Mouse (Mus musculus): ENCODE data around the gene Syngr3. TPM values are rescaled to one million over a fixed set of nuclear protein-coding genes. Genes with fewer than 3 reads are reported as not detected.
"Not testable (repeated sequence)": the region's sequence is repeated elsewhere in the genome, so short reads cannot be mapped to it uniquely, and the experiment has no call there.

The Syngr3 gene
- polyA plus RNA-seq, 1 experiment from 2014 or later: 1.0 TPM

DNA sequence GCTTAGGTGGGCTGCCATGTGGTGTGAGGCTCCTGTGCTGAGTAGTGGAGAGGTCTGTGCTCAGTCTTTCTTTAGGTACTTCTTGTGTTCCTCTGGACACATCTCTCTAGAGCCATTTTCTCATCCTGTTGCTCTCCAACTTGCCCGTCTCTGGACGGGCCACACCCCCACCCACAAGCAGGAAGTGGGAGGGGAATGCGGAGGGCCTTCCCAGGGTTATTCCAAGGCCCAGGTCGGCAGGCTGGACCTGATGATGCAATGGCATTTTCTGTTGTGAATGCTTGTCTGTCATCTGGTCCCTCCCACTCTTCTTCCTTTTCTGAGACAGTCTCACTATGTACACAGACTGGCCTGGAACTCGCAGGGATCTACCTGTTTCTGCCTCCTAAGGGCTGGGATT is 17.6 kb downstream of the Syngr3 start:
- H3K27me3 ChIP-seq (replicated peaks): no peaks in the 10 kb centered on the region
- WGBS: 25% methylated on average over 5 of the region's 5 CpGs
- H3K27ac ChIP-seq (ENCODE audit: poor library complexity, severe bottlenecking): no peak overlapping the region
- H3K9me3 ChIP-seq (replicated peaks): no peaks in the 10 kb centered on the region
- H3K36me3 ChIP-seq: peaks cover 9% of the 10 kb centered on the region
- H3K9ac ChIP-seq: no peak overlapping the region
- peak overlapping the region; percentile 26 for H3K4me2 ChIP-seq
- no peak overlapping the region for H3K4me3 ChIP-seq
- H3K4me1 ChIP-seq (replicated peaks): peaks cover 55% of the 10 kb centered on the region
- ATAC-seq (ENCODE audit: insufficient number of reproducible peaks, low FRiP score): no peak

DNA sequence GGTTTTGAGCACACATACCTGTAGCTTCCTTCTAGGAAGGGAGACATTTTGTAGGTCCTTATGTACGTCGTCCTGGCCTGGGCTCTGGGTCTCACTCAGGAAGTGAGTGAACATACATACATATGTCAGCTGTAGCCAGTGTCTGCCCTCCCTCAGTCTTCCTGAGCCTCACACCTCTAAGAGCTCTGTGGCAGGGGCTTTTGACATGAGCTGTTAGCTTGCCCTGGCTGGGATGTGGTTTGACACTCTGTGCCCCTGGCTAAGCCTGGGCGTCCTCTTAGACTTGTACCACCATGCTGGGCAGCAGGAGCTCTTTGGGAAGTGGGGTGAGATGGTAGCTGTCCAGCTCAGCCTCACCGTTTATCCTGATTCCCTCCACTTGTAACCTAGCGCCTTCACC is 18.4 kb downstream of the Syngr3 start:
- 65% methylated on average over 5 of the region's 5 CpGs for WGBS

DNA sequence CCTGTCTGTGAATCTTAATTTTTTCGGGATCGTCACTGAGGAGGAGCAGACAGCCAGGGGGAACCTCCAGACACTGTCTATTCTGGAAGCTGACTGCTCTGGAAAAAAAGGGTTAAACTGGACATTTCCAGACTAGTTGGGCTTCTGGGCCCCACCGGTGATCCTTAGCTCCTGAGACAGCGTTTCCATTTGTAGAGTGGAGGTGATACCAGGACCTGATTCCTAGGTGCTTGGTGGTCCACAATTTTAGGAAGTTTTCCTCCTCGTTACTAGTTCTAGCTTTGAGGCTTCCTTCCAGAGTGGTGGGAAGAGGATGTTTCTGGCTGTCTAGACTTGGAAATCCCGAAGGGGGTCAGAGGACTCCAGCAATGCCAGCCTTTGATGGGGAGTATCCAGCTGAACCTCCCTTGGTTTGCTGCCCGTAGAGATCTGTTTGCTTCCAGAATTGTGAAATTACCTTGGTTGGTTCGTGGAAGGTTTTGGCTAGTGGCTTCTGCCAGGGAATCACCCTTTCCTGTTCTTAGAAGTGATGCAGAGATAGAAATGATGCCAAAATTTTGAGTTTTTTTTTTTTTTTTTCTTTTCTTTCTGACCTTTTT is 19.4 kb downstream of the Syngr3 start:
- 12% methylated on average over 8 of the region's 8 CpGs for WGBS
- H3K4me3 ChIP-seq: peak overlapping the region; percentile 97
- H3K27ac ChIP-seq (ENCODE audit: poor library complexity, severe bottlenecking): peak overlapping the region; percentile 84
- no peaks in the 10 kb centered on the region; the same call in 1 of the 2 replicates for H3K27me3 ChIP-seq (replicated peaks)
- ATAC-seq (ENCODE audit: insufficient number of reproducible peaks, low FRiP score): no peak
- peak overlapping the region; percentile 90 for H3K4me2 ChIP-seq
- no peaks in the 10 kb centered on the region for H3K9me3 ChIP-seq (replicated peaks)
- H3K36me3 ChIP-seq: no peaks in the 10 kb centered on the region
- H3K4me1 ChIP-seq (replicated peaks): peaks cover 47% of the 10 kb centered on the region
- peak overlapping the region; percentile 98 for H3K9ac ChIP-seq

More for the DNA sequence above, 18.4 kb downstream of the Syngr3 start:
- Histone ChIP-seq H3K27me3 (replicated peaks) (no peaks in the 10 kb centered on the region), H3K4me2 (peak overlapping the region; percentile 90), H3K9me3 (replicated peaks) (no peaks in the 10 kb centered on the region), H3K36me3 (peaks cover under 1% of the 10 kb centered on the region), H3K27ac (ENCODE audit: poor library complexity, severe bottlenecking) (no peak overlapping the region; the same call in 1 of the 2 replicates), H3K4me3 (peak overlapping the region; percentile 97; the same call in 1 of the 2 replicates), H3K4me1 (replicated peaks) (peaks cover 55% of the 10 kb centered on the region), H3K9ac (peak overlapping the region; percentile 98; the same call in 1 of the 2 replicates)
- no peak for ATAC-seq (ENCODE audit: insufficient number of reproducible peaks, low FRiP score)

- Histone ChIP-seq H3K4me3 (peak within 1 kb of the TSS; percentile 97), H3K4me2 (peak within 1 kb of the TSS; percentile 90), H3K36me3 (no peaks in the 10 kb centered on the region), H3K27ac (ENCODE audit: poor library complexity, severe bottlenecking) (peak within 1 kb of the TSS; percentile 84), H3K27me3 (replicated peaks) (no peaks in the 10 kb centered on the region; the same call in 1 of the 2 replicates), H3K9ac (peak within 1 kb of the TSS; percentile 98), H3K9me3 (replicated peaks) (no peaks in the 10 kb centered on the region), H3K4me1 (replicated peaks) (peaks cover 47% of the 10 kb centered on the region)
- under 1% methylated on average over 75 of the region's 80 CpGs for WGBS
- ATAC-seq (ENCODE audit: insufficient number of reproducible peaks, low FRiP score): peak; percentile 98
Measured at GRCm38 (mm10) chr17:24669545-24670245, 20.1 kb downstream of the Syngr3 start, which contains the start of gene Zfp598. Zfp598 (plus strand) TSS chr17:24669687.

DNA sequence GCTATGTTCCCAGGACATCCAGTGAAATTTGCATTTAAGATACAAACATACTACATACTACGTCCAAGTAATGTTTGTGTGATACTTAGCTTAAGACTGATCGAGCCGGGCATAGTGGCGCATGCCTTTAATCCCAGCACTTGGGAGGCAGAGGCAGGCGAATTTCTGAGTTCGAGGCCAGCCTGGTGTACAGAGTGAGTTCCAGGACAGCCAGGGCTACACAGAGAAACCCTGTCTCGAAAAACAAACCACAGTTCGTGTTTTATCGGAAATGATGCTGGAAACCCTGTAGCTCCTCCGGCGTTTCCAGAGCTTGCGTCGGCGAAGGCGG is 20.6 kb downstream of the Syngr3 start:
- ATAC-seq (ENCODE audit: insufficient number of reproducible peaks, low FRiP score); H3K36me3 ChIP-seq; H3K9me3 ChIP-seq (replicated peaks); H3K27me3 ChIP-seq (replicated peaks): not testable (repeated sequence)
- Histone ChIP-seq H3K4me1 (replicated peaks) (peaks cover 43% of the 10 kb centered on the region), H3K9ac (peak overlapping the region; percentile 98), H3K4me2 (peak overlapping the region; percentile 90), H3K27ac (ENCODE audit: poor library complexity, severe bottlenecking) (peak overlapping the region; percentile 84), H3K4me3 (peak overlapping the region; percentile 97)
- 11% methylated on average over 15 of the region's 15 CpGs for WGBS

- peaks cover 29% of the 10 kb centered on the region for H3K4me1 ChIP-seq (replicated peaks)
- no peak overlapping the region for H3K9ac ChIP-seq
- no peak overlapping the region for H3K27ac ChIP-seq (ENCODE audit: poor library complexity, severe bottlenecking)
- no peak for ATAC-seq (ENCODE audit: insufficient number of reproducible peaks, low FRiP score)
- H3K4me3 ChIP-seq: no peak overlapping the region
- WGBS: 21% methylated on average over 6 of the region's 6 CpGs
- peaks cover 10% of the 10 kb centered on the region; the same call in 1 of the 2 replicates for H3K27me3 ChIP-seq (replicated peaks)
- no peak overlapping the region for H3K4me2 ChIP-seq
- H3K9me3 ChIP-seq (replicated peaks): no peaks in the 10 kb centered on the region
- H3K36me3 ChIP-seq: no peaks in the 10 kb centered on the region
Measured at GRCm38 (mm10) chr17:24667416-24667815, 22.3 kb downstream of the Syngr3 start.

GRCm38 (mm10) chr17:24667011-24667410 is 22.7 kb downstream of the Syngr3 start:
- H3K4me3 ChIP-seq; H3K9ac ChIP-seq; H3K4me2 ChIP-seq; H3K36me3 ChIP-seq; ATAC-seq (ENCODE audit: insufficient number of reproducible peaks, low FRiP score); H3K9me3 ChIP-seq (replicated peaks); H3K27ac ChIP-seq (ENCODE audit: poor library complexity, severe bottlenecking): not testable (repeated sequence)
- H3K4me1 ChIP-seq (replicated peaks): peaks cover 25% of the 10 kb centered on the region
- 50% methylated on average over 7 of the region's 7 CpGs for WGBS
- H3K27me3 ChIP-seq (replicated peaks): peaks cover 14% of the 10 kb centered on the region; the same call in 1 of the 2 replicates

DNA sequence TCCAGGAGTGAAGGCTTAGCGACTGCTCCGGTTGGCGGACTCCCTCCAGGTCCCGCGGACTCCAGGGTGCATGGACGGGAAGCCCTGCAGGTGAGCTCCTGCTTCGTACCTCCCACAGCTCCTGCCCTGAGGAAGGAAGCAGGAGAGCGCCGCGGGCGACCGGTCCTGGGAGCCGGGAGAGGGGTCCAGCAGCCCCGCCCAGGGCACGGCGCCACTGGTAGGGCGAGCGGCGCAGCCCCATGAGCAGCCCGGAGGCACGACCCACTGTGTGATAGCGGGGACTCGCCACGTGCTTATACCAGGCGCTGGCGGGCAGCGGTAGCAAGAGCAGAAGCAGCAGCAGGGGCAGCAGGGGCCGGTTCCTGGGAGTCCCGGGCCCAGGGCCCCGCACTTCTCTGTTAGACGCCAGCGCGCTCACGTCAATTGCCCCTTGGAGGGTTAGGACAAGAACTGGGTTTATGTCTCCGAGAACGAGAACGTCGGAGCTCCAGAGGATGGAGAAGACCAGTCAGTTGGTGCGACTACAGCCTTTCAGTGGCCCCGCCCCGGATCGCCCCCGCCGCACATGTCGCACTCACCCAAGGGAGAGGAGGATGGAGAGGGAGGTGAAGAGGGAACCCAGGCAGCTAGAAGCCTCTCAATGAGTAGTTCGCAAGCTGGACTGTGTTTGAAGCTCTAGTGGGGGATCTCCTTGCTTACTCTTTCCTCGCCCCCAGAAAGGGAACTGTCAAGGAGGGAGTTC is 31.6 kb downstream of the Syngr3 start, which contains the start of gene Npw:
Gene Npw, minus strand, starts transcription at position 441 of the 742 bp plus-strand sequence.
- Histone ChIP-seq H3K27ac (ENCODE audit: poor library complexity, severe bottlenecking) (no peak within 1 kb of the TSS), H3K4me3 (peak within 1 kb of the TSS; percentile 44), H3K27me3 (replicated peaks) (peaks cover 67% of the 10 kb centered on the region), H3K4me1 (replicated peaks) (peaks cover 19% of the 10 kb centered on the region), H3K4me2 (peak within 1 kb of the TSS; percentile 77), H3K9ac (peak within 1 kb of the TSS; percentile 8), H3K9me3 (replicated peaks) (no peaks in the 10 kb centered on the region), H3K36me3 (no peaks in the 10 kb centered on the region)
- WGBS: 2% methylated on average over 47 of the region's 47 CpGs
- peak; percentile 54; the same call in 1 of the 2 replicates for ATAC-seq (ENCODE audit: insufficient number of reproducible peaks, low FRiP score)

- Histone ChIP-seq H3K4me3 (no peak overlapping the region), H3K4me1 (replicated peaks) (peaks cover 25% of the 10 kb centered on the region), H3K27me3 (replicated peaks) (peaks cover 64% of the 10 kb centered on the region), H3K9me3 (replicated peaks) (no peaks in the 10 kb centered on the region), H3K27ac (ENCODE audit: poor library complexity, severe bottlenecking) (no peak overlapping the region), H3K36me3 (no peaks in the 10 kb centered on the region), H3K9ac (no peak overlapping the region), H3K4me2 (no peak overlapping the region)
- WGBS: 68% methylated on average over 4 of the region's 4 CpGs
- no peak for ATAC-seq (ENCODE audit: insufficient number of reproducible peaks, low FRiP score)
Measured at GRCm38 (mm10) chr17:24654969-24655368, 34.8 kb downstream of the Syngr3 start.

DNA sequence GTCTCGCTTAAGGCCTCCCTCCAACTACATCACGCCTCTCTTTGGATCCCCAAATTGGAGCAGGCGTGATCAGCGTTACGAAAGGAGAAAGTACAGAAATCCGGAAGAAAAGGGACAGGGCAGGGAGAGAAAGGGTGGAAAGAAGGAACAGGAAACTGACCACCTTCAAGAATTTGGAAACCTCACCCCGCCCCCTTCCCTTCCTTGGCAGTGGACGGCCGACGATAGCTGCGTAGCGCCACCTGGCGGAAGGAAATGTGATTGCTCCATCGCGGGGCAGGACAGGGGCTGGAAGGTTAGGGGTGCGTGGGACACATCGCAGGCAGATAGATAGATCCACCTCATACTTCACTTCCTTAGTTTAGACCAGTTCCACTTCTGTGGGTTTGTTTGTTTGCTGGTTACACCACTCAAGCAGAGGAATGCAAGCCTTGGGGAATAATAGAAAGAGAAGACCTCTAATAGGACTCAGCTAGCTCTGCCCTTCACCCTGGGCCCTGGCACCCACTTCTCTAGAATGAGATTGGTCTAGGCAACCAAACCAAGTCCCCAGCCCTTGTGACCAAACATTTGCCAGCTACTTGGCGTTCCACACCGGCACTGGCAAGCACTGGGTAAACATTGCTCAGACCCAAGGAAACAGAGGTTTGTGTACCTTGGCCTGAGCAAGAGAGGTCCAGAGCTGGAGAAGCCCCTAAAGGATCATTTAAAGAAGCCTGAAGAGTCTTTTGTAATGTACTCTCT is 35.6 kb downstream of the Syngr3 start:
- peaks cover 34% of the 10 kb centered on the region for H3K4me1 ChIP-seq (replicated peaks)
- H3K27me3 ChIP-seq (replicated peaks): peaks cover 58% of the 10 kb centered on the region
- WGBS: 4% methylated on average over 19 of the region's 19 CpGs
- peak overlapping the region; percentile 44; the same call in 1 of the 2 replicates for H3K9ac ChIP-seq
- H3K27ac ChIP-seq (ENCODE audit: poor library complexity, severe bottlenecking): no peak overlapping the region
- ATAC-seq (ENCODE audit: insufficient number of reproducible peaks, low FRiP score): 0 out of 2 replicates have a peak, but pooled peaks have one; percentile 23
- peak overlapping the region; percentile 34 for H3K4me3 ChIP-seq
- H3K9me3 ChIP-seq (replicated peaks): no peaks in the 10 kb centered on the region
- H3K36me3 ChIP-seq: no peaks in the 10 kb centered on the region
- H3K4me2 ChIP-seq: peak overlapping the region; percentile 65
